Mouse (Mus musculus): Measurements from ENCODE around the gene Zfp579. TPM values are rescaled to one million over a fixed set of nuclear protein-coding genes. Genes with fewer than 3 reads are reported as not detected.
"Not testable (repeated sequence)": the region's sequence is repeated elsewhere in the genome, so short reads cannot be mapped to it uniquely, and the experiment has no call there.

Zfp579 gene
- total RNA-seq, 2 experiments from 2014 or later, result 7.8 to 9.5 TPM

GRCm38 (mm10) chr7:5016057-5016456, 20.1 kb upstream of the Zfp579 start:
- no peak for DNase-seq
- intact Hi-C loops (cut with DNase I), result no loop called here

DNA sequence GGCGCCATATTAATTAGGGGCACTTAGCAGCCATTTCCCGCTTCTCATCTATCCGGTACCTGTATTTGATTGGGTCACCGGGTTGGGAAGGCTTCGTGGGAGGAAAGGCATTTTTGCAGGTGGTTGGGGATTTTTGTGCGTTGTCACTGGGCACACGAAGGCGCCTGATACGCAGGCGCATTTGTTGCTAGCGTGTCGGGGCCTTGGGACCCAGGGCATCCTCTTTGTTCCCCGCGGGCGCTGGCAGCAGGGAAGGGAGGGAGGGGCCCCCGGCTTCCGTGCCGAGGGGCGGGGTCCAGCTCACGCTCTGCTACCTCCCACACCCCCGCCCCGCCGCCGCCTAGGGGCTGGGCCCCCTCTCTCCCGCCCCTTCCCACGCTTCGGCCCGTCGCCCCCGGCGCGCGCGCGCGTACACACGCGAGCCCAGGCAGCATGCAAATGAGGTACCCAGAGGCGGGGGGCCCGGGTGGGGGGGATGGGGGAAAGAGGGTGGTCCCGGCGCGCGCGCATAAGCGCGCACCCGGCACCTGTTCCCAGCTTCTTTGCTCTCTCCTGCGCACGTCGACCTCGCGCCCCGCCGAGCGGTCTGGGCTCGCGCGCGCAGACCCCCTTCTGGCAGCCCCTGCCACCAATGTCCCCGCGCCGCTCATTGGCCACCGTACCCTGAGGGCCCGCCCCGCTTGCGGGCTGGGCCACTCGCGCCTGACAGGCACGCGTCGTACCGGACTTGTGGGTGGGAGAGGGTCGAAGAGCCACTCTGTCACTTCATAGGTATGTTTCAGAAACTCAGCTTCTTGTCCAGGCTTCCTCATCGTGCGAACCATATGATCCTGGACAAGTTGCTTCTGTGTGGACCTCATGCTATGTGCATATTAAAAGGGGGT, 19.4 kb upstream of the Zfp579 start, which contains the start of gene Gm44973:
Gene Gm44973 (plus strand): TSS at position 379 of the 884 bp plus-strand sequence.
- peak; percentile 92 to 93 for DNase-seq
- intact Hi-C loops (cut with DNase I), result no loop called here

DNA sequence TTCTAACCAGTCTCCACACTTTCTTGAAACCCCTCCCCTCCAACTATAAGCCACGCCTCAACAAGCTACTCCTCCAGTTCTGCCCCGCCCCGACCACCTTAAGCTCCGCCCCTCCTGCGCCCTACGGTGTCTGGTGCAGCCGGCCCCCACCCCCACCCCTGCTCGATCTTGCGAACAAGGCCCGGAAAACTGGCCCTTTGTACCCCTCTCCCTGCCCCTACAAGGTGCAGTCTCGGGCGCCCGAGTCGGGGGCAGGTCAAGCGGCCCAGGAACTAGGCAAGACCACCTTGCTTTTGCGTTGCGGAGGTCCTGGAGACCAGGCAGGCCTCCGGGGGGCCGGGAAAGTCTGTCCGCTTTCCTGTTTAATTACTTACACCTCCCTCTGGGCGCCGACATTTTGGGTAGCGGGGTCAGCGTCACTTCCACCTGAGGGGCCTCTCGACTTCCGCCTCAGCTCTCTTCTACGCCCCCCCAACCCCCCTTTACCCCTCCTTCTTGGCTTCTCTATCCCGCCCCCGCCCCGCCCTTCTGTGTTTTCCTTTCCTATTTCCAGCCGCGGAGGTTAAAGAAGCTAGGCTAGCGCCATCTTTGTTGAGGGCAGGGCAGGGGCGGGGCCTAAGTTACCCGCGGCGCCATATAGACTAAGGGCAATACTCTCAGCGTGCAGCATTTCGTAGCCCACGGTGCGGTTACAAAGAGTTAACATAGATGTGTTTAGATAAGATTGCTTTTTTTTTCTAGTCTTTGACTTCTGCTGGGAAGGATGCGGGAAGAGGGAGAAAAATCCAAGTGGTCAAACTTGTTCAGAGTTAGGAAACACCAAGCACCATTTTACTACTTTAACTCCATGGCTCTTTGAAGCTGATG, 18.5 kb upstream of the Zfp579 start, which contains the start of the genes Zfp524 and Fiz1:
Gene Zfp524 (plus strand): TSS at position 165 of the 867 bp plus-strand sequence.
Gene Fiz1 (minus strand): TSS at position 447 of the 867 bp plus-strand sequence.
- intact Hi-C loops (cut with DNase I), result no loop called here

GRCm38 (mm10) chr7:5012681-5013513, 16.9 kb upstream of the Zfp579 start:
- intact Hi-C loops (cut with DNase I), result no loop called here
- DNase-seq, result no peak

More for the DNA sequence above, 18.5 kb upstream of the Zfp579 start, which contains the start of the genes Zfp524 and Fiz1:
- DNase-seq, result peak; percentile 95 to 98

DNA sequence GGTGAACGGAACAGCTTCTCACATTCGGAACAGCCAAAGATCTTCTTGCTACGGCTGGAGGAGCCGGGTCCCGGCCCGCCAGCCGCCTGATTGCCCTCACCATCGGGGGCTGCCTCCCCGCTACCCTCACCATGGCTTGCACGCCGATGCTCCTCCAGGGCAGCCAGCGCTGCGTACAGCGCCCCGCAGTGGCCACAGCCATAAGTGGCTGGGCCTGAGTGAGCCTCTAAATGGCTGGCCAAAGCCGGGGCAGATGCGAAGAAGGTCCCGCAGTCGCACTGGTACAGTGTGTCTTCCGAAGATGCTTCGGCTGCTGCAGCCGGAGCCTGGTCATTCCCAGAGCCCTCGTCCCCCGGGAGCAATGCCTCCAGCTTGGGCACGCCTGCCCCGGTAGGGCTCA, 12.3 kb upstream of the Zfp579 start:
- intact Hi-C loops (cut with DNase I), result loop anchor here (5.0 kb wide), 1 partner anchor 44 kb away; the partner anchor contains the start of gene Zfp580
- DNase-seq, result no peak

- DNase-seq; intact Hi-C loops (cut with DNase I): not testable (repeated sequence)
Observed at GRCm38 (mm10) chr7:5002876-5003275, 6.9 kb upstream of the Zfp579 start.

DNA sequence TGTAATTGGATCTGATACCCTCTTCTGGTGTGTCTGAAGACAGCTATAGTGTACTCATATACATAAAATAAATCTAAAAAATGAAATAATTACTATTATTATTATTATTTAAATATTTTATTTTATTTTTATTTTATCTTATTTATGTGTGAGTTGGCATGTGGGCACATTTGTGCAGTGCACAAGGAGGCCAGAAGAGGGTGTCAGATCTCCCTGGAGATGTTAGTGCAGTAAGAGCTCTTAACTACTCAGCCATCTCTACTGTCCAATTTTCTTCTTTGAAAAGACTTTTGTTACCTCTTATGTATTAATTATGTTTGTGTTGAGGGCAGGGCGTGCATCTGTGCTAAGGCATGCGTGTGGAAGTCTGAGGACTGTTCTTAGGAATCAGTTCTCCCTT, 3.9 kb upstream of the Zfp579 start:
- no peak for DNase-seq
- intact Hi-C loops (cut with DNase I), result no loop called here

- no peak for DNase-seq
- intact Hi-C loops (cut with DNase I), result no loop called here
Observed at GRCm38 (mm10) chr7:4996934-4997333, 976 bp upstream of the Zfp579 start.

DNA sequence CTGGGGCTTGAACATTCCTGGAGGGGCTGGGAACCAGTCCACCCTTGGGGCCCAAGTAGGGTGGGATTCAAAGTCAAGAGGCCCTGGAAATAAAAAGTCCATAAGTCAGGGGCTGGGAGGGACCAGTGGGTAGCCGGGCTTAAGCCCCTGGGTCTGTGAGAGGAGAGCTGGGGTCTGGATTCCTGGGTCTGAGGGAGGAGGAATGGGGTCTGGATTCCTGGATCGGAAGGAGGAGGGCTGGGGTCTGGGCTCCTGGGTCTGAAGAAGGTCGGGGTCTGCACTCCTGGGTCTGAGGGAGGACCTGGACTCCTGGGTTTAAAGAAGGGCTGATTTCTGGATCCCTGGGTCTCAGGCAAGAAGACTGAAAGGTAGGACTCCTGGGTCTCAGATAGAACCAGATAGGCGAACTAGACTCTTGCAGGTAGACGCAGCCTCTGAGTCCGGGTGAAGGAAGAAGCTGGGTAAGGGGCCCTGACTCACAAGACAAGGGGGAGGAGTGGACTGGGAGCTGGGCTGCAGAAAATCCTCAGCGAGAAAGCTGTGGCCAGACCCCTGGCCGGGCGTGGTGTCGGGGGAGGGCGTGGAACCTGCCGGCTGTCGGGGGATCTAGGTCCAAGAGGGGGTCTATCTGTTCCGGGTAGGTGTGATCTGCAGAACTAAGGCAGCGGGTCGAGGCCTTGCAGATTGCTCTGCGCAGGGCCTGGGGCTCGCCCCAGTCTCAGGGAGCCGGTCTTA, 523 bp downstream of the Zfp579 start:
- intact Hi-C loops (cut with DNase I), result no loop called here
- no peak for DNase-seq

DNA sequence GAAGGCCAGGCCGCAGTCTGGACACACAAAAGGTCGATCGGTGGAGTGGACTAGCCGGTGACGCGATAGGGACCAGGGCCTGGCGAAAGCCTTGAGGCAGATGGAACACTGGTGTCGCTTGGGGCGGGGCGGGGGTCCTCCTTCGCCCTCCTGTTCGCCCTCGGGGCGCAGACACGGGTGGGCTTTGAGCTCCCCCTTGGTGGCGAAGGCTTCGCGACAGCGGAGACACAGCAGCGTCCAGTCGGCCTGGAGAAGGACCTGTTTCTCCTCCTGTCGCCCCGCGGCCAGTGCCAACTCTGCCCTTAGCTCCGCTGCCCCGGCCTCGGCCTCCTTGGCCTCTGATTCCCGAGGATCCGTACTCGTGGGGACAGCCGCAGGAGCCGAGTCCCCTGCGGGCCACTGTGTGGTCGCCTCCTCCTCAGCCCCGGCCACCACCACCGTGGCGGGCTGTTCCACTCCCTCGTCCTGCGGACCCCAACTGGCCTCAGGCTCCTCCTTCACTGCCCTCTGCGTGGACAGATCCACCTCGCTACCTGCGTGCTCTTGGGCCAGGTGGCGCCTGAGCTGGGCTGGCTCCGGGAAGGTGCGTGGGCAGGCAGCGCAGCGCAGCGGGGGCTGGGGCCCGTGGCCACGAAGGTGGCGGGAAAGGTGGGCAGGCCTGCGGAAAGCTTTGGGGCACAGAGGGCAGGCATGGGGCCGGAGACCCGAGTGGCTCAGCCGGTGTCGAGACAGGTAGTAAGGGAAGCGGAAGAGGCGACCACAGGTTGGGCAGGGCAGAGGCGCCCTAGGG, 1.8 kb downstream of the Zfp579 start:
- intact Hi-C loops (cut with DNase I), result no loop called here
- no peak for DNase-seq

- DNase-seq, result no peak
- intact Hi-C loops (cut with DNase I), result no loop called here
Observed at GRCm38 (mm10) chr7:4993347-4993998, 2.5 kb downstream of the Zfp579 start.

- no peak for DNase-seq
- intact Hi-C loops (cut with DNase I), result no loop called here
Observed at GRCm38 (mm10) chr7:4988250-4988649, 7.7 kb downstream of the Zfp579 start.

DNA sequence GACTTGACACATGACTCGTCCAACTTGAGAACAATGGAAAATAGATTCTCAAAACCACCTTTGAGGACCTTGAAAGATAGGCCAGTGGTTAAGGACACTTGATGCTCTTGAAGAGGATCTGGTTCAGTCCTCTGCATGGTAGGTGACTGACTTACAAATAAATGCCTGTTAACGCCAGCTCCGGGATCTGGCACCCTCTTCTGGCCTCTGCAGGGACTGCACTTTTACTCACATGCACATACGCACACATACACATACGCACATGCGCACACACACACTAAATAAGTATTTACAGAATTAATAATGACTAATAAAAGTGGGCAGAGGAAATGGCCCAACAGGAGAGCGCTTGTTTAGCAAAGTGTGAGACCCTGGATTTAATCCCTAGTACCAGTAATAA, 19.1 kb downstream of the Zfp579 start:
- DNase-seq, result no peak
- intact Hi-C loops (cut with DNase I), result no loop called here

DNA sequence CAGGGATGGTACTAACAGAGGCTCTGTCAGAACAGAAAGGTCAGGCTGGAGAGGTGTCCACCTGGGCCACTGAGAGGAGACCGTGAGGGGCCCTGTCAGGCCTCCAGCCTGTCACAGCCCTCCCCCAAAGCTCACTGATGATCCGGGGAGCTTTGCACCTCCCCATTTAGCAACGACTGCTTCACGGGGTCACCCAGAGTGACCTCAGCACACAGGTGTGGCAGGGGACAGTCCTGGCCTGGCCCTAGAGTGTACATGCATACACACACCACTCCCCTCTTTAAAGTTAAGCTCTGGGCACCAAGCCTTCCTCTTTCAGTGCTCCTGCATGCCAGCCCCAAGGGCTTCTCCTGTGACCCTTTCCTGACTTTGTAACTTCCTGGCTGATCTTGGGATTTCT, 20.5 kb downstream of the Zfp579 start:
- intact Hi-C loops (cut with DNase I), result no loop called here
- DNase-seq, result no peak

DNA sequence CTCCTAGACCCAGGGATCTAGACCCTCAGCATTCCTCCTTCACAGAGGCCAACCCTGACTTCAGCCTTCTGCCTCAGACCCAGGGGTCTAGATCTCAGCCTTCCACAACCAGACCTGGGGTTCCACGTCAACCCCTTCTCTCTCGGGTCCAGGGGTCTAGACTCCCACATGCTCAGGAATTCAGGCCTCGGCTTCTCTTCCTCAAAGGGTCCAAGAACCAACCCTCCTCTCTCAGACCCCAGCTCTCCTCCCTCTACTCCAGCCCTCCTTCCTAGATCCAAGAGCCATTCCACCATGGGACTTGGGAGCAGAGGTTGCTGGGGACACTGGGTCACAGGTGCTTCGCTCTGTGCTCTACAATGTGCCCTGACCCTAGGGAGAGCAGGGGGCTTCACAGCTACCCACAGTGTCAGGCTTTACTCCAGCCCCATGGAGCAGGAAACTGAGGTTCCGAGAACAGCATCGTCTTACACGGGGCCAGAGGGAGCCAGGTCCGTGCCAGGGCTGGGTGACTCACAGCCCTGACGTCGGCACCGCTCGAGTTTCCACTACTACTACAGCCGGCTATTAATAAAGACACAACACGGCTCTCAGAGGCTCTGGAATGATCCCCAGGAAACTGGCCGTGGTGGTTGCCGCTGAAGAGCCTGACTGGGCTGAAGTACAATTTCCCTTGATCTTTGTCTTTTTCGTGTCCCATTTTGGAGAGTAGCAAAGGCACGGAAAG, 23.5 kb downstream of the Zfp579 start:
- peak; percentile 68 to 71 for DNase-seq
- intact Hi-C loops (cut with DNase I), result no loop called here

DNA sequence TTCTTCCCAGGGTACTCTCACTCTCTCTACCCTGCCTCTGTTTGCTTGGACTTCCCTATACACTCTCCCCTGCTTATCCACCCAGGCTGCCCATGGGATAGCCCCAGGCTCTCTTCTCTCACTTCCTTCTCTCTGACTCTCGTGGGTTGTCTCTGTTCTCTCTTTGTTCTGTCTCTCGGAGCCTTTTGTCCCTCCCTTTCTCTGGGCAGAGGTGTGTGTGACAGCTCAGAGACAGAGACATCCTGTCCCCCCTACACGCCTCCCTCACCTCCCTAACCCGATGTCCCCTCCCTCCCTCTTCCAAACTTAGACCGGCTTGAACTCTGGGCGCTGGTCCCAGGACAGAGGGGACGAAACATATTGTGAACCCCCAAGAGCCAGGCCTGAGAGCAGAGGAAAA, 24.2 kb downstream of the Zfp579 start:
- DNase-seq, result no peak

DNA sequence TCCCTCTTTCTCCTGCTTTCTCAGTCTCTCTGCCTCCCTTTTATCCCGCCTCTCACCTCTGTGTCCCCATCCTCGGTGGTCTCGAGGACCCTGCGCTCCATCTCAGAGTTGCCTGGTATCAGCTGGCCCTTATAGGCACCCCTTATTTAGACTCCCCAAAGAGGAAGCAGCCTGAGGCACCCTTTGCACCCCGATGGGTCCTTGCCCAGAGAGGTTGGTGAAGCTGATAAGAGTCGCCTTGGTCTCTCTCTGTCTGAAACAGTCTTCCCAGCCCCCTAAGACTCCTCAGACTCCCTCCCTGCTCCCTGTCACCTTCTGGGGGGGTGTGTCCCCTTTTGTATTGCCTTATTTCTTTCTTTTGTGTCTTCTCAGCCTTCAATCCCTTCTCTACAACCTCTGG, 24.9 kb downstream of the Zfp579 start, which contains the start of gene Sbk3:
Gene Sbk3 (minus strand): TSS at position 101 of the 400 bp plus-strand sequence.
- DNase-seq, result no peak
- intact Hi-C loops (cut with DNase I), result no loop called here

More for the DNA sequence above, 24.2 kb downstream of the Zfp579 start:
- intact Hi-C loops (cut with DNase I), result no loop called here
